Mouse (Mus musculus): ENCODE measurements around the gene Nup98. TPM values are rescaled to one million over a fixed set of nuclear protein-coding genes. Genes with fewer than 3 reads are reported as not detected.

The Nup98 gene
- polyA plus RNA-seq, 1 experiment from 2014 or later = 46.9 TPM

DNA sequence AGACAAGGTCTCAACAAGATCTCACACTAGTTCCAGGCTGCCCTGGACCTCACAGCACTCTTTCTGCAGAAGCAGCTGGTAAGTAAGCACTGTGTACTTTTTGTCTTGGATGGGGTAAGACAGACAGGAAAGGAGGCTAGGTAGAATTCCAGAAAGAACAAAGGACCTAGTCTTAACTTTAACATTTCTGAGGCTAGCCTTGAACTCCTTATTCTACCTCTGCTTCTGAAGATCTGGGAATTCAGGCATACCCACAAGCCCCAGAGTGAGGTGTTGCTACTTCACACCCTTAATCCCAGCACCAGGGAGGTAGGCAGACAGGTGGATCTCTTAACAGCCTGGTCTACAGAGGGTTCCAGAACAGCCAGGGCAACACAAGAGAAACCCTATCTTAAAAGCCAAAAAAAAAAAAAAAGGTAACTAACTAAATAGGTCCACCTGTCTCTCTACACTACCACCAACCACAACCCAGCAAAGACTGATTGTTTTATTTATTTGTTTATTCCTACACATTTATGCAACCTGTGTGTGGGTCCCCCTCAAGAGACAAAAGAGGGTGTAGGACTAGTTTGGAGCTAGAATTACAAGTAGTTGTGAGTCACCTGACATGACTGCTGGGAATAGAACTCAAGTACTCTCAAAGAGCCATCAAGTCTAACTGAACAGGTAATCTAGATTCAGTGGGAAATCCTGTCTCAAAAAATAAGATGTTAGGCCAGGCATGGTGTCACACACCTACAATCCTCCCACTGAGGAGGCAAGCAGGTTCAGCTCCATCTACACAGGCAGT is 8.8 kb downstream of the Nup98 start:
- H3K4me1 ChIP-seq = no peaks in the 10 kb centered on the region
- no peak overlapping the region for H3K4me2 ChIP-seq (replicated peaks)
- no peak overlapping the region for H3K9ac ChIP-seq
- ATAC-seq (ENCODE audit: insufficient number of reproducible peaks, insufficient read depth, low FRiP score, low TSS enrichment) = no peak
- no peaks in the 10 kb centered on the region for H3K36me3 ChIP-seq
- no peak overlapping the region for H3K4me3 ChIP-seq
- no peaks in the 10 kb centered on the region for H3K9me3 ChIP-seq
- H3K27ac ChIP-seq = no peak overlapping the region
- H3K27me3 ChIP-seq = no peaks in the 10 kb centered on the region

DNA sequence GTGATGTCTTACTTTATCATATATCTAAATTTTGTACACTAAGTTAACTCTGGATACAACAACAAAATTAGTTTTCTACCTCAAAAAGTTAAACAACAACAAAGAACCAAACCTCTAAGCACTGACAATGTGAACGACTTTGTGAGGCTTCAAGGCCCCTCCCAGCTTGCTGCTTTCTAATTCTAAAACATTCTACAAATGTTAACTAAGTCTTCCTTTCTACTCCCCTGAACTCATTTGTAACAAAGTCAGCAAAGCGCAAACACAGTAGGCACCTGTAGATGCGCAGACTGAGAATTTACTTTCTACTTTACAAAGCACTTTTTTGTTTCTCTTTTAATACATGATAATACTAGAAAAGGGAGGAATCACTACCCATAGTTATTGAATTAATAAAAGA is 9.4 kb downstream of the Nup98 start:
- Histone ChIP-seq H3K4me3 (no peak overlapping the region), H3K27ac (no peak overlapping the region), H3K36me3 (no peaks in the 10 kb centered on the region), H3K9me3 (no peaks in the 10 kb centered on the region), H3K4me2 (replicated peaks) (no peak overlapping the region), H3K27me3 (no peaks in the 10 kb centered on the region), H3K9ac (no peak overlapping the region), H3K4me1 (no peaks in the 10 kb centered on the region)
- WGBS = 81% methylated on average over 3 of the region's 3 CpGs
- ATAC-seq (ENCODE audit: insufficient number of reproducible peaks, insufficient read depth, low FRiP score, low TSS enrichment) = no peak

DNA sequence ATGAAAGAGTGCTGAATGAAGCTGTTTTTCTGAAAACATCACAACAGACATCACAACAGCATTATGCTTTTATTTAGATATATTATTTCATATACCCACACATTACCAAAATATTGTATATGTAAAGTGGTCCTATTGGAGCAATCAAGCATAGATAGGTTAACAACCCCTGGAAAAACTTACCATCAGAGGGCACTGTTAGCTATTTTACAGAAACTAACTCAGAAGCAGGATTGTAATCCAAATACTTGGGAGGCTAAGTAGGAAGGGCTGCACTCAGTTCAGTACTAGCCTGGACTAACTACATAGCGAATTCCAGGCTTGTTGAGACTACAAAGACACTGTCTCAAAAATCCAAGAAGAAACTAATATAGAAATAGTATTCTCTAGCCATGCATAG is 17.6 kb downstream of the Nup98 start:
- no peaks in the 10 kb centered on the region for H3K4me1 ChIP-seq
- H3K27me3 ChIP-seq = no peaks in the 10 kb centered on the region
- no peak overlapping the region for H3K4me2 ChIP-seq (replicated peaks)
- WGBS = 93% methylated on average over 1 of the region's 1 CpGs
- H3K36me3 ChIP-seq = peaks cover 55% of the 10 kb centered on the region
- H3K9me3 ChIP-seq = no peaks in the 10 kb centered on the region
- H3K27ac ChIP-seq = no peak overlapping the region
- H3K9ac ChIP-seq = no peak overlapping the region
- ATAC-seq (ENCODE audit: insufficient number of reproducible peaks, insufficient read depth, low FRiP score, low TSS enrichment) = no peak
- H3K4me3 ChIP-seq = no peak overlapping the region

DNA sequence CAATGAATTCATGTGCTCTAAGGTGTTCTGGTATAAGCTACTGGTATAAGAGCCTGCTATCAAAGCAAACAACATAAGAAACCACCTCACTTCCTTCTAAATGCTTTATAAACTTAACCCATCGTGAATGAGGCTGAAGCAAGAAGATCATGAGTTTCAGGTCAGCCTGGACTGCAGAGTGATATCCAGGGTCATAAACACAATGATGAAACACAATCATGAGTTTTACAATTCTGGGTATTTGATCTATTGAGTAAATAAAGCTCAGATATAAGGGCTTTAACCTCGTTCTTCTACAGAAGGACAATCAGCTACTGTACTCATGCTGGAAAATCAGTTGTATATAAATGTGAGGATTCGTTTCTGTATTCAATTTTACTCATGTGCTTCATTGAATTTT is 26.1 kb downstream of the Nup98 start:
- peaks cover 62% of the 10 kb centered on the region for H3K36me3 ChIP-seq
- no peak for ATAC-seq (ENCODE audit: insufficient number of reproducible peaks, insufficient read depth, low FRiP score, low TSS enrichment)
- H3K4me1 ChIP-seq = no peaks in the 10 kb centered on the region
- no peak overlapping the region for H3K4me3 ChIP-seq
- H3K27me3 ChIP-seq = no peaks in the 10 kb centered on the region
- 86% methylated on average over 3 of the region's 3 CpGs for WGBS
- H3K27ac ChIP-seq = no peak overlapping the region
- no peak overlapping the region for H3K9ac ChIP-seq
- H3K4me2 ChIP-seq (replicated peaks) = no peak overlapping the region
- no peaks in the 10 kb centered on the region for H3K9me3 ChIP-seq

DNA sequence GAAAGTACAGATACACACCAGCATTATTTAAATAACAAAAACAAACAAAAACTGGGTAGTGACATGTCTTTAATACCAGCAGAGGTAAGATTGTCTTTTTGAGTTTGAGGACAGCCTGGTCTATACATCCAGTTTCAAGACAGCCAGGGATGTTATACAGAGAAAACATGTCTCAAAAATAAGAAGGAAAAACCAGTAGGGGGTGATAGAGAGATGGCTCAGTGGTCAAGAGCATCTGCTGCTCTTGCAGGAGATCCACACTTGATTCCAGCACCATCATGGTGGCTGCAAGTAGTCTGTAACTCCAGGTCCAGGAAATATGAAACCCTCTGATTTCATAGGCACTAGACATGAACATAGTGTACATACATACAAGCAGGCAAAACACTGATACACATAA is 39.7 kb downstream of the Nup98 start:
- Histone ChIP-seq H3K9ac (no peak overlapping the region), H3K27me3 (no peaks in the 10 kb centered on the region), H3K4me3 (no peak overlapping the region), H3K36me3 (peaks cover 24% of the 10 kb centered on the region), H3K9me3 (no peaks in the 10 kb centered on the region), H3K4me2 (replicated peaks) (no peak overlapping the region), H3K27ac (no peak overlapping the region), H3K4me1 (no peaks in the 10 kb centered on the region)
- ATAC-seq (ENCODE audit: insufficient number of reproducible peaks, insufficient read depth, low FRiP score, low TSS enrichment) = no peak

DNA sequence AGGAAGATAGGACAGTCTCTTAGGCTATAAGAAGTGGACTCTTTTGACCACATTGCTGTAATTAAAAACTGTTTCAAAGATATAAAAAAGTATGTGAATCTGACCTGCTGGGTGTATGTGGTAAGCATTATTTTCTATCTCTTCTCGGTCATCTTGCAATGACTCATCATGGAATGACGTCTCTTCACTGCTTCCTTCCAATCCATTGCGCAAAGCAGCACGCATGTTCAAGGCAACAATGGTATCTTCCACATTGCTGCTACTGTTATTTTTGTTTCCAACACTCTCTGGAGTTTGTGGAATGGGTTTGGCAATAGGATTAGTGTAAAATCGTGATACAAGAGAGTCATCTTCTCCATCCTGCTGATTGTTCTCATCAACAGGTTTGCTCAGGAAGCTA is 56.3 kb downstream of the Nup98 start:
- no peak overlapping the region for H3K27ac ChIP-seq
- H3K4me3 ChIP-seq = no peak overlapping the region
- H3K4me1 ChIP-seq = no peaks in the 10 kb centered on the region
- H3K9ac ChIP-seq = no peak overlapping the region
- H3K4me2 ChIP-seq (replicated peaks) = no peak overlapping the region
- H3K36me3 ChIP-seq = peaks cover 54% of the 10 kb centered on the region
- H3K9me3 ChIP-seq = no peaks in the 10 kb centered on the region
- ATAC-seq (ENCODE audit: insufficient number of reproducible peaks, insufficient read depth, low FRiP score, low TSS enrichment) = no peak
- 92% methylated on average over 5 of the region's 5 CpGs for WGBS
- no peaks in the 10 kb centered on the region for H3K27me3 ChIP-seq

DNA sequence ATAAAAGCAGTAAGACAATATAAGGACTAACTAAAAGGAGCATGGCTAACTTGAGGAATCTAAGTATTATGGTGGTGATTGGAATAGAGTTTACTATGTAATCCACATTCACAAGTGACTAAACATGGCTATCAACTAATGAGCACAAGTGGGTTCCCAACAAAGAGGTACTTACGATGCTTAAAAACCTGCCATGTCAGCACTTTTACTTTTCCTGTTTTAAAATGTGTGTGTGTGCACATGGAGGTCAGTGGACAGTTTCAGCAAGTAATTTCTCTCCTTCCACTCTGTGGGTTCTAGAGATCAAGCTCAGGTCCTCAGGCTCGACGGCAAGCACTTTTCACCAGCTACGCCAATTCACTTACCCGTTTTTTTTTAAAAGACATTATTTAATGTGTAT is 72.1 kb downstream of the Nup98 start:
- no peak for ATAC-seq (ENCODE audit: insufficient number of reproducible peaks, insufficient read depth, low FRiP score, low TSS enrichment)
- WGBS = 95% methylated on average over 5 of the region's 5 CpGs
- peaks cover 63% of the 10 kb centered on the region for H3K36me3 ChIP-seq

DNA sequence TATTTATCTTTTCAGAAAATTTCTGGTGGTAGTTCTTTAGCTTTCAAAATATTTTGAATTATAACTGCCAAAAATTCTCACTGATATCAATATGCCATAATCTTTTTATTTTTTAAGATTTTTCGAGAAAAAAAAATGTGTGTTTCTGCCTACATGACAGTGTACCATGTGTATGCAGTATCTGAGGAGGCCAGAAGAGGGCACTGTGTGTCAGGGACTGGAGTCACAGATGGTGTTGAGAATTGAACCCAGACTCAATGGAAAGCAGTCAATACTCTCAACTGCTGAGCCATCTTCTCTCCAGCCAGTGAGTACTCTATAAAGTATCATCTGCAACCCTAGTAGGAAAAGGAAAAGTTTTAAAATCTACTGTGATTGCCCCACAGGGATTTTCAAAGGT is 72.5 kb downstream of the Nup98 start:
- no peak for ATAC-seq (ENCODE audit: insufficient number of reproducible peaks, insufficient read depth, low FRiP score, low TSS enrichment)
- H3K9ac ChIP-seq = no peak overlapping the region
- no peaks in the 10 kb centered on the region for H3K9me3 ChIP-seq
- H3K27me3 ChIP-seq = no peaks in the 10 kb centered on the region
- no peak overlapping the region for H3K4me2 ChIP-seq (replicated peaks)
- H3K4me3 ChIP-seq = no peak overlapping the region
- H3K36me3 ChIP-seq = peaks cover 64% of the 10 kb centered on the region
- no peak overlapping the region for H3K27ac ChIP-seq
- H3K4me1 ChIP-seq = no peaks in the 10 kb centered on the region
- WGBS = 92% methylated on average over 1 of the region's 1 CpGs

More for the DNA sequence above, 72.1 kb downstream of the Nup98 start:
- Histone ChIP-seq H3K4me3 (no peak overlapping the region), H3K27me3 (no peaks in the 10 kb centered on the region), H3K4me1 (no peaks in the 10 kb centered on the region), H3K27ac (no peak overlapping the region), H3K4me2 (replicated peaks) (no peak overlapping the region), H3K9me3 (no peaks in the 10 kb centered on the region), H3K9ac (no peak overlapping the region)

DNA sequence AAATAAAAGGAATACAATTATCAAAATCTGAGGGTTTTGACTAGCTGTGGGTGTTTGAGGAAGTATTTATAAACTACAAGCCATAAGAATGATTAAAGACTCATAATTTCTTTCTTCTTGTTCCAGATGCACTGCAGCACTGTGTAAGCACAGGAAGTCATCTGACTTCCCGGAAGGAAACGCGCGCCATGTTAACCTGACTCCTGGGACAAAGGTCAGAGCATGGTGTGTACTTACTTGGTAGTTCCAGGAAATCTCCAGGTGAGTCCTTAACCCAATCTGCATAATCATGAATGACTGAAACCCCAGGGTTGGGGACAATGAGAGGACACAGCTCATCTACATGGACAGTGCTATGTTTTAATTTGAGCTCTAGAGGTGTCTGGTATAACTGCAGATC is 77.6 kb downstream of the Nup98 start:
- Histone ChIP-seq H3K4me3 (no peak overlapping the region), H3K9ac (no peak overlapping the region), H3K9me3 (no peaks in the 10 kb centered on the region), H3K27me3 (no peaks in the 10 kb centered on the region), H3K36me3 (peaks cover 74% of the 10 kb centered on the region), H3K4me2 (replicated peaks) (no peak overlapping the region), H3K27ac (no peak overlapping the region), H3K4me1 (no peaks in the 10 kb centered on the region)
- 90% methylated on average over 4 of the region's 4 CpGs for WGBS
- no peak for ATAC-seq (ENCODE audit: insufficient number of reproducible peaks, insufficient read depth, low FRiP score, low TSS enrichment)

DNA sequence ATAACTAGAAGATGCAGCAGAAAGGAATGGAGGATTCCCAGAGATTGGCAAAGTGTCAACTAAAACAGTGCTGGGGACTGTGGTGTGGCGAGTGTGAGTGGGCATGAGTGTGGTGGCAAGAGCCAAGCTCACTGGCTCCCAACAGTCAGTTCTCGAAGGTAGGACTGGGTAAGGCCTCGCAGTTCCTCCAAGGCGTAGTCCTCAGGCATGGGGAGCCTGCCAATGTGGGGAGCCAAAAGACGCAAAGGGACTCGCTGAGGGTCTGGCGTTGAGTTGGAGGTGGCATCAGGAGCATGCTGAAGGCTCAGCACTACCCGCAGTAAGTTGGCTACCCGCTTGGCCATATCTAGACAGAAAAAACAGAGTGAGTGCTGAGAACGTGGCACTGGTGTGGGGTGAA is 89.7 kb downstream of the Nup98 start:
- no peaks in the 10 kb centered on the region for H3K9me3 ChIP-seq
- WGBS = 98% methylated on average over 10 of the region's 10 CpGs
- no peaks in the 10 kb centered on the region for H3K4me1 ChIP-seq
- H3K27me3 ChIP-seq = no peaks in the 10 kb centered on the region
- peaks cover 70% of the 10 kb centered on the region for H3K36me3 ChIP-seq
- H3K4me3 ChIP-seq = no peak overlapping the region
- no peak overlapping the region for H3K4me2 ChIP-seq (replicated peaks)
- ATAC-seq (ENCODE audit: insufficient number of reproducible peaks, insufficient read depth, low FRiP score, low TSS enrichment) = no peak
- H3K9ac ChIP-seq = no peak overlapping the region
- no peak overlapping the region for H3K27ac ChIP-seq

DNA sequence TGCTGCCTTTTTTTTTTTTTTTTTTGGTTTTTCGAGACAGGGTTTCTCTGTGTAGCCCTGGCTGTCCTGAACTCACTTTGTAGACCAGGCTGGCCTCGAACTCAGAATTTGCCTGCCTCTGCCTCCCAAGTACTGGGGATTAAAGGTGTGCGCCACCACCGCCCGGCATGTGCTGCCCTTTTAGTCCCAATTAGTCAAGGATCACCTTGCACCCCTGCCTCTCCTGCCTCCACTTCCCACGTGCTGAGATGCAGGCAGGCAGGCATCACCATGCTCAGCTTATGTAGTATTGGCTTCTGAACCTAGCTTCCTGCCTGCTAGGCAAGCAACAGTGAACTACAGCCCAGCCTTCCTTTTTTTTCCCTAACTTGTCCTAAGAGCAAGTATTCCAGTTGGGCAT is 92.6 kb downstream of the Nup98 start:
- 78% methylated on average over 6 of the region's 6 CpGs for WGBS
- no peak for ATAC-seq (ENCODE audit: insufficient number of reproducible peaks, insufficient read depth, low FRiP score, low TSS enrichment)
- H3K4me1 ChIP-seq = no peaks in the 10 kb centered on the region

DNA sequence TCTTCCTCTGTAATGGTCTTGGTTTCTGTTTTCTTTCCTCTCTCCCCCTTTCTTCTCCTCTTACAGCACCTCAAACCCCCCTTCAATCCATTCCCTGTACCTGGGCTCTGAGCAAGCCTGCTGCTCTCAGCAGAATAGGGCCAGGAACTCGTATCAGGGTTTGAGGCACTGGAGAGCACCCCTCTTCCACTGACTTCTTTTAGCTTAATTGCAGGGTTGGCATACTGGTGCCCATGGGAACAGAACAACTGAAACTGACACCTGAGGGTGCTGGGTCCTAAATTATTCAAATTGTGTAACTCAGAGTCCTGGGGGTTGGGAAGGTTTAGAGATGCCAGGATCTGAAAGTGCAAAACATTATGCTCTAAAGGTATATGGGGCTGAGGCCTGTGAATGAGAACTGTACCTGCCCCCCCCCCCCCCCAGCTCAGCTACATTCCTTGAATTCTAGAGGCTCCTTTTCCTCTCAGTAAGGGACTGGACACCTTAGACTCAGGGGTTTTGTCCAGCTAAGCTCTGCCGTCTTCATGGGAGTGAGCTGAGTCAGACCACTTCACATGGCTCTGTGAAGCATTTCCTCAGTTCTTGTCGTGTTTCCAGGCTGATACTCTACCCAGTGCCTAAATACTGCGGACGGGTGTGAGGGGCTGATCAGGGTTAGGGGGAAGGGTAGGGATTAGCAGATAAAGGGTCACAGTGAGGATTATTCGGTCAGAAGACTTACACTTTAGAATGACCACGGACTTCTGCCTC is 93.2 kb downstream of the Nup98 start, which contains the start of gene Chrna10:
Gene Chrna10, minus strand, starts transcription at position 250 of the 753 bp plus-strand sequence.
- no peak for ATAC-seq (ENCODE audit: insufficient number of reproducible peaks, insufficient read depth, low FRiP score, low TSS enrichment)
- Histone ChIP-seq H3K4me1 (no peaks in the 10 kb centered on the region), H3K9ac (no peak within 1 kb of the TSS), H3K27ac (no peak within 1 kb of the TSS), H3K9me3 (no peaks in the 10 kb centered on the region), H3K36me3 (peaks cover 35% of the 10 kb centered on the region), H3K4me3 (no peak within 1 kb of the TSS), H3K4me2 (replicated peaks) (no peak within 1 kb of the TSS), H3K27me3 (no peaks in the 10 kb centered on the region)
- WGBS = 46% methylated on average over 7 of the region's 7 CpGs

More for the DNA sequence above, 92.6 kb downstream of the Nup98 start:
- Histone ChIP-seq H3K36me3 (peaks cover 41% of the 10 kb centered on the region), H3K9me3 (no peaks in the 10 kb centered on the region), H3K27me3 (no peaks in the 10 kb centered on the region), H3K4me2 (replicated peaks) (no peak overlapping the region), H3K27ac (no peak overlapping the region), H3K9ac (no peak overlapping the region), H3K4me3 (no peak overlapping the region)

All from embryonic facial prominence, embryonic 12.5 days (tissue).